Mouse (Mus musculus): ENCODE results near the gene Il21. TPM values are rescaled to one million over a fixed set of nuclear protein-coding genes. Genes with fewer than 3 reads are reported as not detected.

The Il21 gene
- not detected for total RNA-seq (2021)

- DNase-seq (ENCODE audit: extremely low spot score in 1 of 2, low spot score in 2 of 2): no peak
- intact Hi-C loops (cut with DNase I): no loop called here
These were observed at the start of gene Il21 for GRCm38 (mm10) chr3:37232586-37233222. Il21 (minus strand) TSS chr3:37232636.

- intact Hi-C loops (cut with DNase I): no loop called here
- no peak for DNase-seq (ENCODE audit: extremely low spot score in 1 of 2, low spot score in 2 of 2)
These were observed 48.4 kb upstream of the Il21 start for GRCm38 (mm10) chr3:37280871-37281270.

- intact Hi-C loops (cut with DNase I): no loop called here
- no peak for DNase-seq (ENCODE audit: extremely low spot score in 1 of 2, low spot score in 2 of 2)
These were observed 47.8 kb upstream of the Il21 start for GRCm38 (mm10) chr3:37280221-37280620.

- intact Hi-C loops (cut with DNase I): loop anchor here (5.0 kb wide), 1 partner anchor 57 kb away; no protein-coding TSS in a partner anchor
- DNase-seq (ENCODE audit: extremely low spot score in 1 of 2, low spot score in 2 of 2): no peak
These were observed 42.2 kb upstream of the Il21 start for GRCm38 (mm10) chr3:37274661-37275060.

- intact Hi-C loops (cut with DNase I): loop anchor here (5.0 kb wide), 1 partner anchor 56 kb away; no protein-coding TSS in a partner anchor
These were observed 40.7 kb upstream of the Il21 start for GRCm38 (mm10) chr3:37273092-37273491.

DNA sequence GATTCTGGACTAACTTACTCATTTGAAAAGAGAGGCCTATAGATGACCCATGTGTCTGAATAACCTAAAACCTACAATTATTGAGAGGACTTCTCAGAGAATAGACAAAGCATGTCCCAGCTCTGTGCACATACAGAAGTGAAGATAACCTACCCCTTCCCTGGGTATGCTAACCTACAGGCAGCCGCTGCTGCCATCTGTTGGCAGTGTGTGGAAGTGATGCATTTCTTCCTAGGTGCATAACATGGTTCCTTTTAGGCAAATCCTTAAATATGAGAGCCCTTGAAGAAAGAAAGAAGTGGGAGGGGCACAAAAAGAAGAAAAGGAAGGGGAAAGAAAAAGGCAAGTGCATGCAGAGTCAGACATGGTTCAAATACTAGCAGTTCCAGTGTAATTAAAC lies 38.8 kb upstream of the Il21 start:
- peak; percentile 19 to 55 for DNase-seq (ENCODE audit: extremely low spot score in 1 of 2, low spot score in 2 of 2)
- intact Hi-C loops (cut with DNase I): loop anchor here (5.0 kb wide), 1 partner anchor 54 kb away; no protein-coding TSS in a partner anchor

More at GRCm38 (mm10) chr3:37273092-37273491, 40.7 kb upstream of the Il21 start:
- DNase-seq (ENCODE audit: extremely low spot score in 1 of 2, low spot score in 2 of 2): no peak

DNA sequence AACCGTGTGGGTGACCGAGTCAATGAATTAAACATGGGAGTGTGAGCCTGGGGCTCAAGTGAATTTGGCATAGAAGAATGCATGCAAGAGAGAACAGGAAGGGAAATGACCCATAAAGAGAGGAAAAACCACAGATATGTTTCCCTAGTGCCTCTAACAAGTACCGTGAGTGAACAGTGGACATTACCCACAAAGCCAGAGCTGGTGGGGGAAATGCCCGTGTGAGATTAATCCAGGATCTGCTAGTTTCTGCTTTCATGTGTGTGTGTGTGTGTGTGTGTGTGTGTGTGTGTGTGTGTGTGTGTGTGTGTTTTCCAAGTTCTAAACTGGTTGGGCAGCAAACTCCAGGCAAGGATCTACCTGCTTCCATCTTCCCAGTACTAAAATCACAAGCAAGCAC lies 37.5 kb upstream of the Il21 start:
- intact Hi-C loops (cut with DNase I): loop anchor here (5.0 kb wide), 1 partner anchor 53 kb away; no protein-coding TSS in a partner anchor
- DNase-seq (ENCODE audit: extremely low spot score in 1 of 2, low spot score in 2 of 2): no peak

GRCm38 (mm10) chr3:37268338-37268737 lies 35.9 kb upstream of the Il21 start:
- intact Hi-C loops (cut with DNase I): no loop called here
- DNase-seq (ENCODE audit: extremely low spot score in 1 of 2, low spot score in 2 of 2): no peak

DNA sequence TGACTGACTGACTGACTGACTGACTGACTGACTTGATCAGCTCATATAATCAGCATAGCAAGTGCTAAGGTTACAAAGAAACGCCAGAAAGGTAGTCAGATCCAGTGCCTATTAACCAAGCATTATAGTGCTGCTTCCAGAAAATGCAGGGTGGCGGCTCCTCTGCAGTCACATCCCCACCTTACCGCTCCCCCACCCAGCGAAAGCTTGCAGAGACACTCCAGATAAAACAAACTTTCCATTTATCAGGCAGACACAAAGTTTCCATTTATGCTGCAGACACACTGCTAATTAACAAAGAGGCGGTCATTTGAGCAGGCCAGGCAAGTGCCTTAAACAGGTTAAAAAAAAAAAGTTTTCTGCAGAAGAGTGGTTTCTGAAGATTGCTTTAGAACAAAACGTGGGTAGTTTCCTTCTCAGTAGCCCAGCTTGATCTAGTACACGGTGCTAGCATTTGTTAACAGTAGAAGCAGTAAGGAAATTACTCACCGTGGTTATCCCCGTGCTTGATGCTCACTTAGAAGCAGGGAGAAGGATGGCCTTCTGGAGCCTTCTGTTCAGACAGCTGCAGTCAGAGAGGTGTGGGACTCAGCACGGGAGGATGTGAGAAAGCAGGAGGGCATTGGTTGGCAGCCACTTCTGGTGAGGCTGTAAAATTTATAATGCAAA lies 27.0 kb upstream of the Il21 start:
- intact Hi-C loops (cut with DNase I): no loop called here
- peak; percentile 37 to 48 for DNase-seq (ENCODE audit: extremely low spot score in 1 of 2, low spot score in 2 of 2)

DNA sequence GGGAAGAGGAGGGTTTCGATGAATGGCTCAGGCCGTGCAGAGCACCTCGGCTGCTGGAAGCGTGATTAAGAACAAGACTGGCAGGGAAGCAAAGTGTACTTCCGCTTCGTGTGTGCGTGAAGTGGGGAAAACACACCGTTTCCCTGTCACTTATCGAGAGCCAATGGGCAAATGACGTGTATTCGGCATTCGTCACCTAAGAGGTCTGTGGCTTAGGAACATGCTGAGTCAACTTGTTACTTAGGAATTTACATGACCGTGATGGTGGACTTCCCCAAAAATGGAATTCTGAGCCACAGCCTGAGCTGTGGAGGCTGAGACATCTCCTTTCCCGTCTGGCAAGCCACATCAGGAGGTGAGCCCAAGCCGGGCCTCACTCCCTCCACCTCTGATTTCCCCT lies 25.3 kb upstream of the Il21 start:
- DNase-seq (ENCODE audit: extremely low spot score in 1 of 2, low spot score in 2 of 2): no peak
- intact Hi-C loops (cut with DNase I): no loop called here

- intact Hi-C loops (cut with DNase I): no loop called here
- no peak for DNase-seq (ENCODE audit: extremely low spot score in 1 of 2, low spot score in 2 of 2)
These were observed 18.5 kb upstream of the Il21 start for GRCm38 (mm10) chr3:37250967-37251366.

GRCm38 (mm10) chr3:37235025-37235424 lies 2.6 kb upstream of the Il21 start:
- intact Hi-C loops (cut with DNase I): no loop called here
- DNase-seq (ENCODE audit: extremely low spot score in 1 of 2, low spot score in 2 of 2): no peak

DNA sequence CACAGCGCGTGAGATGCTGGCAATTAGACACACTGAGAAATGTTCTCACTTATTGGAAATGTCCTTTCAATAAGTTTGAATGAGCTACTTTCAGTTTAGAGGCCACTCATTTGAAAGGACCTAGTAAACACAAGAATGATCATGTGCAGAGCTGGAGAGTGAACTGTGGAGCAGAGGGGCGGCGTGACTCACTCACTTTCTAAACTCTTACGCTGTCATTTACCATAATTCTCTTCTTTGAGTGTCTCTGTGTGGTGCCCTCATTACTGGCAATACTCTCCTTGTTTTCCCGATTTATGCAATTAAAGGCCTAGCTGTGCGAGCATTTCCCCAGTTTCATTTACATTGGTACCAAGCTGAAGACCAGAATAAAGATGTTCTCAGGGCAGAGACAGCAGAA lies 1.3 kb downstream of the Il21 start:
- intact Hi-C loops (cut with DNase I): no loop called here
- no peak for DNase-seq (ENCODE audit: extremely low spot score in 1 of 2, low spot score in 2 of 2)

- intact Hi-C loops (cut with DNase I): no loop called here
- DNase-seq (ENCODE audit: extremely low spot score in 1 of 2, low spot score in 2 of 2): no peak
These were observed 3.2 kb downstream of the Il21 start for GRCm38 (mm10) chr3:37229082-37229829.

- DNase-seq (ENCODE audit: extremely low spot score in 1 of 2, low spot score in 2 of 2): no peak
- intact Hi-C loops (cut with DNase I): no loop called here
These were observed 7.3 kb downstream of the Il21 start for GRCm38 (mm10) chr3:37225124-37225523.

DNA sequence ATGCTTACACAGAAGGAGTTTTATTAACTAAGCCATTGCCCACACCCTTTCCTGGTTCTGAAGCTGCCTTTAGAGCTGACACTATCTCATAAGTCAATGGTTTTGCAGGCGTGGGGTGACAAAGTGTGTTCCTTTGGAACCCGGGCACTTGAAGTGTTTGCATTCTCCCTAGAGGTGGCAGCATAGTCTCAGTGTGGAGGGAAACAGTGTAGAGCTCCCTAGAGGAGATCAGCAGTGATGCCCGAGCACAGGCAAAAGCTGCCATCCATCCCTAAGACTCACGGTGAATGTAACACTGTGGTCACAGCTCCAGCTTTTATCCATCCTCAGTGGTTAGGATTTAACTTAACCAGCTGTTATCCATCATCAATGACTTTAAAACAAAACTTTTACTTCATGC lies 13.4 kb downstream of the Il21 start:
- peak; percentile 50 to 52 for DNase-seq (ENCODE audit: extremely low spot score in 1 of 2, low spot score in 2 of 2)
- intact Hi-C loops (cut with DNase I): loop anchor here (2.0 to 5.0 kb wide), 2 partner anchors 53 to 196 kb away; no protein-coding TSS in a partner anchor

DNA sequence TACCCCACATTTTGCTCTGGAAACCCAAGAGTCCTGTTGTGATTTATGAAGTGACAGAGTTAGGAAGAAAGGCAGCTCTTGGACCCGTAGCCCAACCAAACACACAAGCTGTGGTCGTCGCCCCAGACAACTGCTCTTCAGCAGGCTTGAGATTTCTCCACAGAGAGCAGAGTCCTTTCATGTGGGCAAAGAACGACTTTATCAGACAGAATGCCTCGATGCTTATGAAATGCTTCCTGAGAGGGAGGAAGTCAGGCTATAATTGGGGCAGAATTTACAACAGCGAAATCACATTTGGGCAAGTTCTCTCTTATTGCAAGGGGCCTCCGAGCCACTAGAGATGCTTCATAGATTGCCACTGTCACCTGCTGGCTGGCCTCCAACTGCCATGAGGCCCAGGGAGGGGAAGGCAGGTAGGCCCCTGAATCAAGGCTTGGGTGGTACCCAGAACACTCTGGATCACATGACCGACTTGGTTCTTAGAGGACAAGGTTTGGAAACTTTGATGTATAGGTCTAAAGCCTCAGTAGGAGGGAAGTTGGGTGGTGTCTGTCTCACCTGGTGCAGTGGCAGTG lies 27.1 kb downstream of the Il21 start:
- intact Hi-C loops (cut with DNase I): loop anchor here (5.0 kb wide), 1 partner anchor 568 kb away; no protein-coding TSS in a partner anchor
- no peak for DNase-seq (ENCODE audit: extremely low spot score in 1 of 2, low spot score in 2 of 2)

DNA sequence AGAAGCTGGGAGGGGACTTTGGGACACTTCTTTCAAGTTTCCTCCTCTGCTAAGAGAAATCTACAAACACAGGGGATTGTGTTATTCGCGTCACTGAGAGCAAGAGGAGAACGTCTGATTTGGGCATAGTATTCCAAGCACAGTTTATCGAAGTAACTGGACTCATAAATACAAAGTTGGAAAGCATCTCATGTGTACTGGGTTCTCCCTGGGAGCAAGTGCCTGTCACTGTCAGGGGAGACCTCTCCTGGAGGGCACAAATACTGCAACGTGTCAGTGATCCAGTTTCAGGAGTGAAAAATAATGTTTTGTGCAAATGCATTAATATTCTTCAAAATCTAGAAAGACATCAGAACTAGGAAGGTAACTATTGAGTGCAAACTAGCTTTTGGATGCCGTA lies 27.9 kb downstream of the Il21 start:
- peak in 1 of 2 experiments; percentile 36 for DNase-seq (ENCODE audit: extremely low spot score in 1 of 2, low spot score in 2 of 2)
- intact Hi-C loops (cut with DNase I): loop anchor here (5.0 kb wide), 1 partner anchor 142 kb away; the partner anchor contains the start of gene Adad1

DNA sequence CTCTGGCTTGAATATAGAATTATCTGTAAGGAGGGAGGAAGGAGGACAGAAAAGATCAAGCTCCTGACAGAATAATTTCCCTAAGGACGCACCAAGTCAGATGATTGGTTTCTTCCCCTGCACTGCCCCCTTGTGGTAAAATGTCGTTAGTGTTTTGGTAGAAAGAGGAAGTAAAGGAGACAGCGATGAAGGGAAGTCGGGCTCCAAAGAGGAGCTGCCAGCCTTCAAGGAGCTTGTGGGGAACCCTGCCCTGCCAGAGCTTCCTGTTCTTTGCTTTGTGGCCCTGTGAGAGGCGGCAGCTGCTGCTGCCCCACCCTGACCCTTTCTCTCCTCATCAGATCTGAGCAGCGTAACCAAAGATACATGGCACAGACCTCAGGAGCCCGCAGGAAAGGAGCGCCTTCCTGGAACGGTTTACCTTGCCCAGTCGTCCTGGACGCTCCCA lies 28.4 kb downstream of the Il21 start:
- intact Hi-C loops (cut with DNase I): loop anchor here (5.0 kb wide), 1 partner anchor 142 kb away; the partner anchor contains the start of gene Adad1
- DNase-seq (ENCODE audit: extremely low spot score in 1 of 2, low spot score in 2 of 2): peak; percentile 77 to 83
